Mouse (Mus musculus) stomach, embryonic 16.5 days (tissue): ENCODE measurements around the gene Gm11172. TPM values are rescaled to one million over a fixed set of nuclear protein-coding genes. Genes with fewer than 3 reads are reported as not detected.

ENCODE experiments used
- ATAC-seq: fragments of 200-750 bp; cut with Nextera tagmentation; 2 replicates; pipeline ENCODE4 v1.8.0; 2017; ENCODE audit warnings: moderate number of reproducible peaks, moderate TSS enrichment; ENCODE audit not compliant: insufficient read depth, low FRiP score
- H3K27ac ChIP-seq: fragments of 300-500 bp; sonication (generic); 2 replicates; pipeline ENCODE4 v1.5.1; 2014; ENCODE audit warnings: low read length
- H3K27me3 ChIP-seq: fragments of 300-500 bp; sonication (generic); 2 replicates; pipeline ENCODE4 v1.6.1; 2014; ENCODE audit warnings: low read length, control low read depth, mixed read lengths; ENCODE audit not compliant: control insufficient read depth, insufficient read depth
- H3K36me3 ChIP-seq: fragments of 300-500 bp; sonication (generic); 2 replicates; pipeline ENCODE4 v1.6.1; 2014; ENCODE audit warnings: low read length; ENCODE audit not compliant: control insufficient read depth, insufficient read depth
- H3K4me1 ChIP-seq: fragments of 300-500 bp; sonication (generic); 2 replicates; pipeline ENCODE4 v1.6.1; 2014; ENCODE audit warnings: low read length, control low read depth, mixed read lengths; ENCODE audit not compliant: control insufficient read depth, insufficient read depth
- H3K4me2 ChIP-seq: fragments of 300-500 bp; sonication (generic); 2 replicates; pipeline ENCODE4 v1.6.1; 2014; ENCODE audit warnings: low read depth, low read length, mixed read lengths
- H3K4me3 ChIP-seq: fragments of 300-500 bp; sonication (generic); replicated peaks from 2 replicates; pipeline ENCODE4 v1.5.1; 2014; ENCODE audit warnings: mild to moderate bottlenecking, low read length
- H3K9ac ChIP-seq: fragments of 300-500 bp; sonication (generic); 2 replicates; pipeline ENCODE4 v1.6.1; 2014; ENCODE audit warnings: low read length
- H3K9me3 ChIP-seq: fragments of 300-500 bp; sonication (generic); replicated peaks from 2 replicates; pipeline ENCODE4 v1.6.1; 2016; ENCODE audit warnings: low read length, control low read depth; ENCODE audit not compliant: control insufficient read depth
- WGBS: fragments of 180-500 bp; shearing (Covaris S2); extraction: QIAGEN DNeasy Blood & Tissue Kit; methylation state at CpG from one replicate; pipeline ENCODE4 v1.1.7; 2014; 5-methylcytosine and 5-hydroxymethylcytosine counted together
- polyA plus RNA-seq: library from polyadenylated mRNA; unstranded; fragments of >200 nt; fragmentation: Nextera tagmentation; extraction: Ambion mirVana; gene quantifications from 2 replicates; pipeline ENCODE4 v1.2.1, GENCODE M21; 2015

Gm11172 gene
- polyA plus RNA-seq, 1 experiment from 2014 or later, result not detected

DNA sequence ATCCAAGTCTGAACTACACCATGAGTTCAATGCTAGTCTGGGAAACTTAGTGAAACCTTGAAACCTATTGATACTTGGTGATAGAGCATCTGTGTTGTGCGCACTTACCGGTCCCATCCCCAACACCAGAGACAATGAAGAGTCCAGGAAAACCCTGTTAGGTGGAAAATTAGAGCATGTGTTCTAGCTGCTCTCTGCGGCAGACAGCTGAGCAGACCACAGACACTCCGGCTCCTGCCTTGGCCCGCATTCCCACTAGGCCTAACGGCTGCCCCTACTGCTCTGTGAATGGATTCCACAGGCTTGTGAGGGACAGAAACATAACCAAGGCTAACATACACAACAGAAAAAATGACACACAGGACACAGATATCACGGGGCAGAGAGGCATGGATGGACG is 39.2 kb upstream of the Gm11172 start:
- no peak for ATAC-seq
- WGBS, result 77% methylated on average over 8 of the region's 8 CpGs
- Histone ChIP-seq H3K27me3 (no peaks in the 10 kb centered on the region), H3K9ac (no peak overlapping the region), H3K9me3 (no peaks in the 10 kb centered on the region), H3K4me3 (no peak overlapping the region), H3K27ac (no peak overlapping the region), H3K36me3 (no peaks in the 10 kb centered on the region), H3K4me1 (0 out of 2 replicates have a peak, but pooled peaks cover 12% of the 10 kb centered on the region), H3K4me2 (no peak overlapping the region)

DNA sequence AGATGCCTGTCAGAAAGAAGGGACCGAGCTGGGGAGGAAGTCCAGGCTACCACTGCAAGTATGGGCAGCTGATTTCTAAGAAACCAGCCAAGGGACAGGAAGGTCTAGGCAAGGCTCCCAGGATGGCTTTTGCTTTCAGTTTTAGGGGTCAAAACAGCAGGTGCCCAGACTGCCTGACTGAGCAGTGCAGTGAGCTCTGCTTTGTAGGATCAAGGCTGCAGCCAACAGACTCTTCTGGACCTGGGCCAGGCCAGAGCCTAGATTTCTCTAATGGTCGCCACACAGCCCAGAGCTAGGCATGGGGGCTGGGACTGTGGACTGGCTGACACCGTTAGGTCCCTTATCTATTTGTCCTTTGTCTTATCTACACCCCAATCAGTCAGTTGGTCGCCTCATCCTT is 38.0 kb upstream of the Gm11172 start:
- no peaks in the 10 kb centered on the region for H3K9me3 ChIP-seq
- H3K27ac ChIP-seq, result no peak overlapping the region
- no peak for ATAC-seq
- H3K4me3 ChIP-seq, result no peak overlapping the region
- no peaks in the 10 kb centered on the region for H3K36me3 ChIP-seq
- H3K4me1 ChIP-seq, result 0 out of 2 replicates have a peak, but pooled peaks cover 8% of the 10 kb centered on the region
- WGBS, result 50% methylated on average over 4 of the region's 4 CpGs
- H3K9ac ChIP-seq, result no peak overlapping the region
- H3K27me3 ChIP-seq, result no peaks in the 10 kb centered on the region
- H3K4me2 ChIP-seq, result no peak overlapping the region

- WGBS, result 38% methylated on average over 7 of the region's 7 CpGs
- ATAC-seq, result no peak
- no peak overlapping the region for H3K9ac ChIP-seq
- no peak overlapping the region for H3K4me3 ChIP-seq
- peaks cover 5% of the 10 kb centered on the region; the same call in 1 of the 2 replicates for H3K4me1 ChIP-seq
- H3K9me3 ChIP-seq, result no peaks in the 10 kb centered on the region
- no peak overlapping the region for H3K27ac ChIP-seq
- H3K27me3 ChIP-seq, result no peaks in the 10 kb centered on the region
- H3K4me2 ChIP-seq, result no peak overlapping the region
- no peaks in the 10 kb centered on the region for H3K36me3 ChIP-seq
Measured at GRCm38 (mm10) chr16:10776322-10776721, 36.4 kb upstream of the Gm11172 start.

DNA sequence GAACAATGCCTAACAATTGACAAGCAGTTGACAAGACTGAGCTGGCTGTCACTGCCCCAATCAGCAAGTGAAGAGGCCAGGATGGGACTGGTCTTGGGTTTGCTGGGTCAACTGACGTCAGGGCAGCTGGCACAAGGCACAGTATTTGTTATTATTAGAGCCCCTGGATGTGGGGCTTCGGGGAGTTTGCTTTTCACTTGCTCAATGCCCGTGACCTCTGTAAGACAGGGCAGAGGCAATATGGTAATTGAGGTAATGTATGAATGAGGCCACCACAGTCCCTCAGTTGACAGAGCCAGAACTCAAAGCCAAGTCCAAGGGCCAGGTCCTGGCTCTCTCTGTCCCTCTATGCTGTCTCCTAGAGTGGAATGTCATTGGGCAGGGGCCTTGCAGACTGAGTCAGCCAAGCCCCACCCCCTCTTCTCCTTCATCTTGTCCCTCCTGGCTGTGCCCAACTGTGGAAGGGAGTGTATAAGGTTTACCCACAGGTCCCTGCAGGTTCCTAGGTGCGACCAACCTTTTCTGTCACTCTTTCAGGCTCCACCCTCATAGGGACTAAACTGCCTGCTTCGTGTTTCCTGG is 35.0 kb upstream of the Gm11172 start:
- ATAC-seq, result no peak

DNA sequence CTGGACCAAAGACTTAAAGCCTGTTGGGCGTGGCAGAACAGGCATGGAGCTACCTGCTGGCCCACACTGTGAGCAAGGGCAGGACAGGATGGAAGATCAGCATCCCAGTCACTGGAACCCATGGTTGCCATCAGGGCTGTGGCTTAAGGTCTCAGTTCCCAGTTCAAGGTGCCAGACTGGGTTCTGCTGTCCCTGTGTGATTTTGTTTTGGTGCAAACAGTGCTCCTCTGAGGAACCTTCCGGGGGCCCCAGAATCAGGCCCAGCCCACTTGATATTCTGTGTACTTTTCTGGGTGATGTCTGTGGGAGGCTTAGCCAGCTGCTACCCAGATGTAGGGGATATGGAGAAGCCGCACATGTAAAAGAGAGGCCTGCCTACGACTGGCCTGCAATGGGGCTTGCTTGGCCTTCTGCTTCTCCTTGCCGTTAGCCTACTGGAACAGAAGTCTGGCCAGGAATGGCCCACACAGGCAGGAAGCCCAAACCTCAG is 32.0 kb upstream of the Gm11172 start:
- H3K36me3 ChIP-seq, result no peaks in the 10 kb centered on the region
- H3K4me3 ChIP-seq, result no peak overlapping the region
- no peaks in the 10 kb centered on the region for H3K27me3 ChIP-seq
- H3K27ac ChIP-seq, result peak overlapping the region; percentile 43
- H3K9ac ChIP-seq, result no peak overlapping the region
- H3K4me1 ChIP-seq, result peaks cover 33% of the 10 kb centered on the region
- H3K4me2 ChIP-seq, result no peak overlapping the region
- no peaks in the 10 kb centered on the region for H3K9me3 ChIP-seq
- no peak for ATAC-seq
- WGBS, result 59% methylated on average over 5 of the region's 5 CpGs

More for the DNA sequence above, 35.0 kb upstream of the Gm11172 start:
- Histone ChIP-seq H3K27me3 (no peaks in the 10 kb centered on the region), H3K4me3 (no peak overlapping the region), H3K4me2 (no peak overlapping the region), H3K27ac (no peak overlapping the region), H3K9ac (no peak overlapping the region), H3K9me3 (no peaks in the 10 kb centered on the region), H3K4me1 (peaks cover 19% of the 10 kb centered on the region), H3K36me3 (no peaks in the 10 kb centered on the region)
- 58% methylated on average over 5 of the region's 5 CpGs for WGBS

DNA sequence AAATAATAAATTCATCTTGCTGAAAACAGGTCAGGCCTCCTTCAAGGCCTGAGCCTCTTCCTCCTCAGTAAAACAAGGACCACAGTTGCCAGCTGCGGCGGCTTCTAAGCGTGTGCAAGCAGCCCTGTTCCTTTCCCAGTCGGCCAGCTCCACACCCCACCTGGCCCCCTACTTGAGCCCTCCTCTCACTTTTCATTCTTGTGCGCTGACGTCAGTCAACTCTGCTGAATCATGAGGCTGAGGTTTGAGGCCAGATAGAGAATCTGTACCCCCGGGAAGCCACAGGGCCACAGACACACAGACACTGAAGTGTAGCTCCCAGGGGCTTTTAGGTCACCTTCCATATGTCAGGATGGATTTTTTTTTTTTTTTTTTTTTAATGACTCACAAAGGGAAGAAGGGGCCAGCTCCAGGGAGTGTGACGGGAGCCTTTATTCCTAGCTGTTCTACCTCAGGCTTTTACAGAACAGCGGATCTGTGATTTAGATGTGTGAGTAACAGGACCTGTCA is 30.8 kb upstream of the Gm11172 start:
- H3K9ac ChIP-seq, result peak overlapping the region; percentile 57
- no peaks in the 10 kb centered on the region for H3K36me3 ChIP-seq
- H3K4me2 ChIP-seq, result peak overlapping the region; percentile 91
- peak overlapping the region; percentile 57; the same call in 1 of the 2 replicates for H3K27ac ChIP-seq
- 38% methylated on average over 9 of the region's 9 CpGs for WGBS
- H3K9me3 ChIP-seq, result no peaks in the 10 kb centered on the region
- peaks cover 35% of the 10 kb centered on the region for H3K4me1 ChIP-seq
- ATAC-seq, result no peak
- no peaks in the 10 kb centered on the region for H3K27me3 ChIP-seq
- peak overlapping the region; percentile 79; the same call in 1 of the 2 replicates for H3K4me3 ChIP-seq

- no peak for ATAC-seq
- Histone ChIP-seq H3K36me3 (no peaks in the 10 kb centered on the region), H3K27ac (peak overlapping the region; percentile 57; the same call in 1 of the 2 replicates), H3K9ac (peak overlapping the region; percentile 57), H3K4me1 (peaks cover 39% of the 10 kb centered on the region), H3K4me2 (peak overlapping the region; percentile 91), H3K9me3 (no peaks in the 10 kb centered on the region), H3K4me3 (peak overlapping the region; percentile 79), H3K27me3 (no peaks in the 10 kb centered on the region)
- 46% methylated on average over 6 of the region's 6 CpGs for WGBS
Measured at GRCm38 (mm10) chr16:10782377-10783151, 30.2 kb upstream of the Gm11172 start.

DNA sequence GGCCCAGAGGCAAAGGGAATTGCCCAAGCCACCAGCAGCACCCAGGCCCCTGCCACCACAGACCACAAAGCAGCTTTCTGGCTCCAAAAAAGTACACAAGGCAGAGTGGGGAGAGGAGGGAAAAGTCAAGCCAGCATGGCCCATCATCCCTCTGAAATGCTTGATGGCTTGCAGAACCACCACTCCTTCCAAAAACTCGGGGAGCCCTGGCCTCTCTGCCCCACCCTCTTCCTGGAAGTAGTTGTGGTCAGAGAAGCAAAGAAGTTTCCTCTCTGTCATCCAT is 29.6 kb upstream of the Gm11172 start:
- 10% methylated on average over 1 of the region's 1 CpGs for WGBS

GRCm38 (mm10) chr16:10783451-10783850 is 29.3 kb upstream of the Gm11172 start:
- H3K9ac ChIP-seq, result peak overlapping the region; percentile 57; the same call in 1 of the 2 replicates
- no peaks in the 10 kb centered on the region for H3K36me3 ChIP-seq
- no peak overlapping the region for H3K27ac ChIP-seq
- H3K27me3 ChIP-seq, result no peaks in the 10 kb centered on the region
- peak overlapping the region; percentile 91 for H3K4me2 ChIP-seq
- H3K9me3 ChIP-seq, result no peaks in the 10 kb centered on the region
- H3K4me3 ChIP-seq, result peak overlapping the region; percentile 79
- peaks cover 39% of the 10 kb centered on the region for H3K4me1 ChIP-seq
- WGBS, result 45% methylated on average over 8 of the region's 8 CpGs
- ATAC-seq, result no peak

More for the DNA sequence above, 29.6 kb upstream of the Gm11172 start:
- Histone ChIP-seq H3K4me1 (peaks cover 39% of the 10 kb centered on the region), H3K4me2 (peak overlapping the region; percentile 91), H3K36me3 (no peaks in the 10 kb centered on the region), H3K4me3 (peak overlapping the region; percentile 79), H3K9ac (peak overlapping the region; percentile 57), H3K9me3 (no peaks in the 10 kb centered on the region), H3K27ac (peak overlapping the region; percentile 57; the same call in 1 of the 2 replicates), H3K27me3 (no peaks in the 10 kb centered on the region)
- no peak for ATAC-seq
